Mouse (Mus musculus) right cerebral cortex, postnatal 25 days (tissue): ENCODE data around the gene Ube2h.
"Not testable (repeated sequence)": the region's sequence is repeated elsewhere in the genome, so short reads cannot be mapped to it uniquely, and the experiment has no call there.

Experiments
- DNase-seq: peaks from one replicate; pipeline ENCODE4 v3.0.0; 2022

Ube2h gene

GRCm38 (mm10) chr6:30304399-30304917 is at the start of gene Ube2h:
Gene Ube2h, minus strand, starts transcription at chr6:30304539.
- peak; percentile 100 for DNase-seq

GRCm38 (mm10) chr6:30353661-30354060 is 49.3 kb upstream of the Ube2h start:
- DNase-seq, result no peak

- no peak for DNase-seq
Observed at GRCm38 (mm10) chr6:30352762-30353161, 48.4 kb upstream of the Ube2h start.

- DNase-seq, result no peak
Observed at GRCm38 (mm10) chr6:30351290-30351689, 47.0 kb upstream of the Ube2h start.

- DNase-seq, result no peak
Observed at GRCm38 (mm10) chr6:30347288-30347801, 43.0 kb upstream of the Ube2h start.

- DNase-seq, result no peak
Observed at GRCm38 (mm10) chr6:30346737-30347136, 42.4 kb upstream of the Ube2h start.

GRCm38 (mm10) chr6:30344032-30344431 is 39.7 kb upstream of the Ube2h start:
- DNase-seq, result no peak

GRCm38 (mm10) chr6:30340231-30340873 is 36.0 kb upstream of the Ube2h start:
- DNase-seq, result no peak

GRCm38 (mm10) chr6:30336912-30337311 is 32.6 kb upstream of the Ube2h start:
- peak; percentile 28 for DNase-seq

- DNase-seq, result no peak
Observed at GRCm38 (mm10) chr6:30332262-30332661, 27.9 kb upstream of the Ube2h start.

GRCm38 (mm10) chr6:30330706-30331105 is 26.4 kb upstream of the Ube2h start:
- no peak for DNase-seq

- DNase-seq, result no peak
Observed at GRCm38 (mm10) chr6:30325932-30326501, 21.7 kb upstream of the Ube2h start.

GRCm38 (mm10) chr6:30321002-30321401 is 16.7 kb upstream of the Ube2h start:
- no peak for DNase-seq

- DNase-seq, result no peak
Observed at GRCm38 (mm10) chr6:30319216-30319615, 14.9 kb upstream of the Ube2h start.

GRCm38 (mm10) chr6:30312006-30312405 is 7.7 kb upstream of the Ube2h start:
- DNase-seq, result no peak

GRCm38 (mm10) chr6:30308751-30309150 is 4.4 kb upstream of the Ube2h start:
- no peak for DNase-seq

GRCm38 (mm10) chr6:30307691-30308090 is 3.4 kb upstream of the Ube2h start:
- no peak for DNase-seq

GRCm38 (mm10) chr6:30303771-30304398 is 454 bp downstream of the Ube2h start:
- not testable (repeated sequence) for DNase-seq

- DNase-seq, result peak; percentile 11
Observed at GRCm38 (mm10) chr6:30302781-30303631, 1.3 kb downstream of the Ube2h start.

- no peak for DNase-seq
Observed at GRCm38 (mm10) chr6:30302156-30302555, 2.2 kb downstream of the Ube2h start.

GRCm38 (mm10) chr6:30300901-30301300 is 3.4 kb downstream of the Ube2h start:
- peak; percentile 11 for DNase-seq

GRCm38 (mm10) chr6:30300372-30300771 is 4.0 kb downstream of the Ube2h start:
- peak; percentile 70 for DNase-seq

- no peak for DNase-seq
Observed at GRCm38 (mm10) chr6:30299683-30300082, 4.7 kb downstream of the Ube2h start.
